Mouse (Mus musculus) testis, adult 2 months (tissue): ENCODE data around the gene B3gnt6. TPM values are rescaled to one million over a fixed set of nuclear protein-coding genes. Genes with fewer than 3 reads are reported as not detected.

ENCODE experiments used
- H3K27ac ChIP-seq: fragments of 200-500 bp; 2 replicates; pipeline ENCODE4 v1.5.1; 2012; ENCODE audit warnings: low read depth, low read length; ENCODE audit not compliant: control insufficient read depth, insufficient read depth
- H3K27me3 ChIP-seq: fragments of 200-500 bp; 2 replicates; pipeline ENCODE4 v1.6.1; 2012; ENCODE audit warnings: mild to moderate bottlenecking, low read length, moderate library complexity; ENCODE audit not compliant: control insufficient read depth, insufficient read depth
- H3K36me3 ChIP-seq: fragments of 200-500 bp; 2 replicates; pipeline ENCODE4 v1.6.1; 2012; ENCODE audit warnings: mild to moderate bottlenecking, low read length; ENCODE audit not compliant: control insufficient read depth, insufficient read depth
- H3K4me1 ChIP-seq: fragments of 200-500 bp; 2 replicates; pipeline ENCODE4 v1.6.1; 2012; ENCODE audit warnings: low read length; ENCODE audit not compliant: control insufficient read depth, insufficient read depth
- H3K4me3 ChIP-seq: fragments of 200-500 bp; 2 replicates; pipeline ENCODE4 v1.5.1; 2012; ENCODE audit warnings: low read depth, mild to moderate bottlenecking, low read length, moderate library complexity, mixed read lengths; ENCODE audit not compliant: control insufficient read depth
- CTCF ChIP-seq: fragments of 200-500 bp; IDR thresholded peaks from 2 replicates; pipeline ENCODE4 v1.5.1; 2012; ENCODE audit warnings: low read depth, mild to moderate bottlenecking, inconsistent platforms, low read length, moderate library complexity; ENCODE audit not compliant: control insufficient read depth, insufficient read depth, insufficient replicate concordance
- POLR2A ChIP-seq: fragments of 200-500 bp; IDR thresholded peaks from 2 replicates; pipeline ENCODE4 v1.6.1; 2012; ENCODE audit warnings: low read depth, mild to moderate bottlenecking, inconsistent platforms, low read length, moderate library complexity; ENCODE audit not compliant: control insufficient read depth
- polyA plus RNA-seq: library from polyadenylated mRNA; depleted of rRNA; stranded (reverse); fragments of >200 nt; gene quantifications from 2 replicates; pipeline ENCODE4 v1.2.3, GENCODE M21; 2012

B3gnt6 gene
- polyA plus RNA-seq, 1 experiment = 0.06 TPM

- Histone ChIP-seq H3K4me3 (no peak overlapping the region), H3K27me3 (no peaks in the 10 kb centered on the region), H3K36me3 (no peaks in the 10 kb centered on the region), H3K27ac (no peak overlapping the region), H3K4me1 (peaks cover 14% of the 10 kb centered on the region)
- TF ChIP-seq CTCF = no peak
- TF ChIP-seq POLR2A = no peak
Measured at GRCm38 (mm10) chr7:98174883-98175755, 24.2 kb downstream of the B3gnt6 start.

GRCm38 (mm10) chr7:98173408-98173807, 25.9 kb downstream of the B3gnt6 start:
- Histone ChIP-seq H3K27me3 (no peaks in the 10 kb centered on the region), H3K27ac (no peak overlapping the region), H3K4me3 (no peak overlapping the region), H3K36me3 (no peaks in the 10 kb centered on the region), H3K4me1 (peaks cover 10% of the 10 kb centered on the region)
- TF ChIP-seq CTCF (no peak), POLR2A (no peak)

- H3K27me3 ChIP-seq = no peaks in the 10 kb centered on the region
- H3K4me1 ChIP-seq = peaks cover 4% of the 10 kb centered on the region; the same call in 1 of the 2 replicates
- H3K27ac ChIP-seq = no peak overlapping the region
- no peak for TF ChIP-seq POLR2A
- no peak for TF ChIP-seq CTCF
- H3K4me3 ChIP-seq = no peak overlapping the region
- no peaks in the 10 kb centered on the region for H3K36me3 ChIP-seq
Measured at GRCm38 (mm10) chr7:98172661-98173060, 26.6 kb downstream of the B3gnt6 start.

GRCm38 (mm10) chr7:98171141-98172073, 27.9 kb downstream of the B3gnt6 start:
- TF ChIP-seq POLR2A (no peak), CTCF (no peak)
- Histone ChIP-seq H3K4me1 (no peaks in the 10 kb centered on the region), H3K27me3 (no peaks in the 10 kb centered on the region), H3K4me3 (no peak overlapping the region), H3K27ac (no peak overlapping the region), H3K36me3 (no peaks in the 10 kb centered on the region)

- H3K4me1 ChIP-seq = no peaks in the 10 kb centered on the region
- no peak overlapping the region for H3K27ac ChIP-seq
- H3K36me3 ChIP-seq = no peaks in the 10 kb centered on the region
- no peak overlapping the region for H3K4me3 ChIP-seq
- H3K27me3 ChIP-seq = no peaks in the 10 kb centered on the region
- no peak for TF ChIP-seq POLR2A
- no peak for TF ChIP-seq CTCF
Measured at GRCm38 (mm10) chr7:98164999-98165528, 34.2 kb downstream of the B3gnt6 start.

- Histone ChIP-seq H3K4me3 (no peak overlapping the region), H3K27ac (no peak overlapping the region), H3K4me1 (no peaks in the 10 kb centered on the region), H3K27me3 (no peaks in the 10 kb centered on the region), H3K36me3 (no peaks in the 10 kb centered on the region)
- no peak for TF ChIP-seq POLR2A
- TF ChIP-seq CTCF = no peak
Measured at GRCm38 (mm10) chr7:98164382-98164998, 34.8 kb downstream of the B3gnt6 start.
